Mouse (Mus musculus): ENCODE measurements around the gene Tap1. TPM values are rescaled to one million over a fixed set of nuclear protein-coding genes. Genes with fewer than 3 reads are reported as not detected.

Tap1 gene
- total and polyA plus RNA-seq, 3 experiments: 102 to 184 (median 157) TPM

GRCm38 (mm10) chr17:34209680-34210079, 22.3 kb downstream of the Tap1 start:
- Histone ChIP-seq H3K4me3 (replicated peaks in 1 of 3; ENCODE audit: low read depth in 2 of 3, low read length in 2 of 3, poor library complexity in 1 of 3) (no peak overlapping the region), H3K36me3 (replicated peaks in 1 of 2; ENCODE audit: control insufficient read depth in 1 of 2, insufficient read depth in 1 of 2, low read length in 1 of 2) (peaks cover 67 to 80% of the 10 kb centered on the region in 2 experiments), H3K9me3 (replicated peaks; ENCODE audit: low read length) (peaks cover 8% of the 10 kb centered on the region), H3K27ac (ENCODE audit: insufficient read depth, low read depth) (no peak overlapping the region), H3K4me2 (ENCODE audit: insufficient read depth, low read depth, poor library complexity, severe bottlenecking) (no peak overlapping the region), H3K27me3 (replicated peaks) (no peaks in the 10 kb centered on the region), H3K9ac (ENCODE audit: insufficient read depth, low read depth) (no peak overlapping the region), H3K79me2 (replicated peaks; ENCODE audit: control insufficient read depth, extremely low read depth, insufficient read depth, poor library complexity, severe bottlenecking) (peaks cover 23% of the 10 kb centered on the region), H3K4me1 (ENCODE audit: control insufficient read depth in 1 of 2, insufficient read depth in 2 of 2) (peaks cover 6 to 25% of the 10 kb centered on the region in 2 experiments)
- DNase-seq (ENCODE audit: extremely low read depth): no peak
- TF ChIP-seq CTCF (conservative IDR thresholded peaks at IDR 0.05 in 1 of 2, IDR thresholded peaks at IDR 0.05 in 1 of 2; ENCODE audit: low read depth in 2 of 2, low read length in 2 of 2) (peak; percentile 27 to 45; a peak in 3 of 4 replicates), MYC (IDR thresholded peaks at IDR 0.05; ENCODE audit: low read depth, low read length) (no peak)
- in situ Hi-C loops (cut with MboI; ENCODE audit: low pct_ligation_motif_present, low pct_unique_long_range_greater_than_20kb, low sequenced_read_pairs): loop anchor here (5.0 kb wide), 1 partner anchor 32 kb away; no protein-coding TSS in a partner anchor
- dilution Hi-C loops (cut with MboI; ENCODE audit: extremely low pct_ligation_motif_present, extremely low pct_unique_long_range_greater_than_20kb, low sequenced_read_pairs): no loop called here

DNA sequence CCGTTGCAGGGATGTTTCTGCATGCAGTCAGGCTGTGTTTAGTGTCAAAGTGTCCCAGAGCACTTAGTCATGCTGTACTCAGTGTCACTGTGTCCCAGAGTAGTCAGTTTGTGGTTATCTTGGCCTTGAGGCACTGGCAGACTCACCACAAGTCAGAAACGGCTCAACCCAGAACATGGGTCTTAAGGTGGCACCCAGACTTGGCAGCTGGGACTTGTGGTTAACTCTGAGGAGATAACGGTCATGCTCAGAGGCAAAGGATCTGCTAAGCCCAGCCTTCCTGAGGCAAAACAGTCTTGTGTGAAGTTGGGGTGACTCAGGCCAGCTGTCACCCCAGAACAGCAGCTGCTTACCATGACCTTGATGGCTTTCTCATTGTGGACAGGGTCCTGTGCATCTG, 23.2 kb downstream of the Tap1 start:
- H3K4me2 ChIP-seq (ENCODE audit: insufficient read depth, low read depth, poor library complexity, severe bottlenecking): no peak overlapping the region
- H3K9ac ChIP-seq (ENCODE audit: insufficient read depth, low read depth): no peak overlapping the region
- dilution Hi-C loops (cut with MboI; ENCODE audit: extremely low pct_ligation_motif_present, extremely low pct_unique_long_range_greater_than_20kb, low sequenced_read_pairs): no loop called here
- H3K4me3 ChIP-seq (replicated peaks in 1 of 3; ENCODE audit: low read depth in 2 of 3, low read length in 2 of 3, poor library complexity in 1 of 3): no peak overlapping the region
- H3K79me2 ChIP-seq (replicated peaks; ENCODE audit: control insufficient read depth, extremely low read depth, insufficient read depth, poor library complexity, severe bottlenecking): peaks cover 14% of the 10 kb centered on the region
- in situ Hi-C loops (cut with MboI; ENCODE audit: low pct_ligation_motif_present, low pct_unique_long_range_greater_than_20kb, low sequenced_read_pairs): loop anchor here (5.0 kb wide), 1 partner anchor 33 kb away; no protein-coding TSS in a partner anchor
- H3K27ac ChIP-seq (ENCODE audit: insufficient read depth, low read depth): no peak overlapping the region
- H3K36me3 ChIP-seq (replicated peaks in 1 of 2; ENCODE audit: control insufficient read depth in 1 of 2, insufficient read depth in 1 of 2, low read length in 1 of 2): peaks cover 72 to 89% of the 10 kb centered on the region in 2 experiments
- no peak for TF ChIP-seq MAZ (IDR thresholded peaks at IDR 0.05; ENCODE audit: low read depth, low read length)
- TF ChIP-seq JUND (conservative IDR thresholded peaks at IDR 0.05; ENCODE audit: low read depth, low read length): no peak
- TF ChIP-seq TBP (conservative IDR thresholded peaks at IDR 0.05; ENCODE audit: low read depth, low read length): no peak
- TF ChIP-seq SMC3 (IDR thresholded peaks at IDR 0.05; ENCODE audit: low read depth, low read length): no peak
- no peak for TF ChIP-seq MXI1 (IDR thresholded peaks at IDR 0.05; ENCODE audit: low read depth, low read length)
- TF ChIP-seq POLR2AphosphoS2 (IDR thresholded peaks at IDR 0.05; ENCODE audit: low read depth, low read length): no peak
- peaks cover 8% of the 10 kb centered on the region for H3K9me3 ChIP-seq (replicated peaks; ENCODE audit: low read length)
- no peaks in the 10 kb centered on the region for H3K27me3 ChIP-seq (replicated peaks)
- H3K4me1 ChIP-seq (ENCODE audit: control insufficient read depth in 1 of 2, insufficient read depth in 2 of 2): peaks cover 6 to 25% of the 10 kb centered on the region in 2 experiments
- DNase-seq (ENCODE audit: extremely low read depth): no peak

DNA sequence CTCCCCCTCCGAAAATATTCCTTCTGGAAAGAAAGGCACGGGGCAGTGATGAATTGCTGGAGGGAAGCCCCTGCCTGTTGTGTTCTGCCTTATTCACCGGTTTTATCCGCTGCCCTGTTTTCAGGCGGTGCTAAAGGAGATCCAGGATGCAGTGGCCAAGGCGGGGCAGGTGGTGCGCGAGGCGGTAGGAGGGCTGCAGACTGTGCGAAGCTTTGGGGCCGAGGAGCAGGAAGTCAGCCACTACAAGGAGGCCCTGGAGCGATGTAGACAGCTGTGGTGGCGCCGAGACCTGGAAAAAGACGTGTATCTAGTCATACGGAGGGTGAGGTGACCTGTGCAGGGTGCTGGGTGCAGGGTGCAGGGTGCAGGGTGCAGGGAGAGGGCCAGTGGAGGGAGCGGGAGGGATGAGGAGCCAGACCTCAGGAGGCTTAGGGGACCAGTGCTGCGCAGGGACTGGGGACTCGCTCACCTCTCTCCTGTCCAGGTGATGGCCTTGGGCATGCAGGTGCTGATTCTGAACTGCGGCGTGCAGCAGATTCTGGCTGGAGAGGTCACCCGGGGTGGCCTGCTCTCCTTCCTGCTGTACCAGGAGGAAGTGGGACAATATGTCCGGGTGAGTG, 24.5 kb downstream of the Tap1 start:
- peaks cover 7% of the 10 kb centered on the region for H3K79me2 ChIP-seq (replicated peaks; ENCODE audit: control insufficient read depth, extremely low read depth, insufficient read depth, poor library complexity, severe bottlenecking)
- 0 out of 2 replicates have a peak overlapping the region, but pooled peaks have one; percentile 24 for H3K27ac ChIP-seq (ENCODE audit: insufficient read depth, low read depth)
- dilution Hi-C loops (cut with MboI; ENCODE audit: extremely low pct_ligation_motif_present, extremely low pct_unique_long_range_greater_than_20kb, low sequenced_read_pairs) (no loop called here), in situ Hi-C loops (cut with MboI; ENCODE audit: low pct_ligation_motif_present, low pct_unique_long_range_greater_than_20kb, low sequenced_read_pairs) (loop anchor here (5.0 kb wide), 1 partner anchor 35 kb away; no protein-coding TSS in a partner anchor)
- peaks cover 3 to 17% of the 10 kb centered on the region in 2 experiments; a peak in 2 of 4 replicates for H3K4me1 ChIP-seq (ENCODE audit: control insufficient read depth in 1 of 2, insufficient read depth in 2 of 2)
- DNase-seq (ENCODE audit: extremely low read depth): no peak
- peaks cover 8% of the 10 kb centered on the region for H3K9me3 ChIP-seq (replicated peaks; ENCODE audit: low read length)
- no peaks in the 10 kb centered on the region for H3K27me3 ChIP-seq (replicated peaks)
- no peak overlapping the region for H3K9ac ChIP-seq (ENCODE audit: insufficient read depth, low read depth)
- TF ChIP-seq NRF1 (IDR thresholded peaks at IDR 0.05; ENCODE audit: low read depth, low read length) (no peak), USF2 (conservative IDR thresholded peaks at IDR 0.05; ENCODE audit: low read depth, low read length) (no peak), MAFK (IDR thresholded peaks at IDR 0.05; ENCODE audit: insufficient replicate concordance, low read length) (no peak), ZKSCAN1 (IDR thresholded peaks at IDR 0.05; ENCODE audit: borderline replicate concordance, low read depth, low read length) (no peak), MAX (IDR thresholded peaks at IDR 0.05; ENCODE audit: low read length) (no peak), MXI1 (IDR thresholded peaks at IDR 0.05; ENCODE audit: low read depth, low read length) (no peak), GABPA (IDR thresholded peaks at IDR 0.05; ENCODE audit: insufficient replicate concordance, low read depth, low read length) (no peak), HCFC1 (IDR thresholded peaks at IDR 0.05; ENCODE audit: low read depth, low read length) (no peak)
- peaks cover 79 to 94% of the 10 kb centered on the region in 2 experiments for H3K36me3 ChIP-seq (replicated peaks in 1 of 2; ENCODE audit: control insufficient read depth in 1 of 2, insufficient read depth in 1 of 2, low read length in 1 of 2)
- H3K4me2 ChIP-seq (ENCODE audit: insufficient read depth, low read depth, poor library complexity, severe bottlenecking): no peak overlapping the region
- no peak overlapping the region for H3K4me3 ChIP-seq (replicated peaks in 1 of 3; ENCODE audit: low read depth in 2 of 3, low read length in 2 of 3, poor library complexity in 1 of 3)

All from CH12.LX (cell line).